Mouse (Mus musculus) urinary bladder, postnatal 0 days (tissue): Measurements from ENCODE around the gene Dbp. TPM values are rescaled to one million over a fixed set of nuclear protein-coding genes. Genes with fewer than 3 reads are reported as not detected.

Experiments used
- polyA plus RNA-seq: library from polyadenylated mRNA; unstranded; fragments of >200 nt; fragmentation: Nextera tagmentation; extraction: Ambion mirVana; gene quantifications from 2 replicates; pipeline ENCODE4 v1.2.1, GENCODE M21; 2015

Dbp gene
- polyA plus RNA-seq = 4.3 and 5.1 TPM in 2 replicates

DNA sequence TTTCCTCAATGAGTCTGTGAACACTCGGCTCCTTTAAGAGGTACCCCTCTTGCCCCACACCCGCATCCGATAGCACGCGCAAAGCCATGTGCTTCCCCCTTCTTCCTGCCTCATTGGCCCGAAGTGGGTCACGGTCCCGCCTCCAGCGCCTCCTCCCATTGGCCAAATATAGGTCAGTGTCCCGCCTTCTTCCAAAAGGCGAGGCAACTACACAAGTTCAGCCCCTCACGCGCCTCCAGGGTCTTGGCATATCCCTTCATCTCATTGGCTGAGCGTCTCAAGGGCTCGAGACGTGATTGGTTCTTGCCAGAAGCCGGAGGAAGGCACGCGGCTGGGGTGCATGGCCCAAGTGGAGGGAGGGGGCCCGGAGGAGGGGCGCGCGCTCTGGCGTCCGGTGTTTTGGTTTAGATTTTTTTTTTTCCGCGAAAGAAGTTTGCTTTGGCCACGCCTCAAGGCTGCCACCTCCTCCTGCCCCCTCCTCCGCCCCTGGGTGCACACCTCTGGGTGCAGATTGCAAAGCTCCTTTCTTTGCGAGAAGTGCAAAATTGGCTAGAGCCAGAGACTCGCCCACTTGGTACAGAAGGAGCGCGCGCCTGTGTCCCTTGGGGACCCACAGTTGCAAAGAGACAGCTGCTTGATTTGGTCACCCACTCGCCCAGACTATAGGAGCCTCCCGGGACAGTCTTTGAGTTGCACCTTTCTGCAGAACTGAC lies at the start of gene Dbp:
Gene Dbp (plus strand): TSS at position 359 of the 713 bp plus-strand sequence.

DNA sequence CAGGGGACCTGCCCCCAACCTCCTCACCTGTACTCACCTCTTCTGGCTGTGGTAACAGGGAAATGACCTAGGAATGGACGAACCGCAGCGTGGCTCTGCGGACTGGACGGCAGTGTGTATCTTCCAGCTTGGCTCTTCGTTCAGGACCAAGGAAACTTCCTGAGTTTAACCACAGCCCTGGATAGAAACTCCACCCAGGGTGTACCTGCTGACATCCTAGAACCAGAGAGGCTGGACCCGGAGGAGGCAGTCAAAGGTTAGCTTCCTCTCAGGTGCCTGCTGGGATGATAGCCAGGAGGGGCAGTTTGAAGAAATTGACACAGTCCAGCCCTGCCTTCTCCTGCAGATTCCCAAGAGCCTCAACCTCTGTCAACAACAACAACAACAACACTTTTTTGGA lies 38.7 kb upstream of the Dbp start, which contains the start of gene Fut2:
Gene Fut2 (minus strand): TSS at position 234 of the 400 bp plus-strand sequence.

DNA sequence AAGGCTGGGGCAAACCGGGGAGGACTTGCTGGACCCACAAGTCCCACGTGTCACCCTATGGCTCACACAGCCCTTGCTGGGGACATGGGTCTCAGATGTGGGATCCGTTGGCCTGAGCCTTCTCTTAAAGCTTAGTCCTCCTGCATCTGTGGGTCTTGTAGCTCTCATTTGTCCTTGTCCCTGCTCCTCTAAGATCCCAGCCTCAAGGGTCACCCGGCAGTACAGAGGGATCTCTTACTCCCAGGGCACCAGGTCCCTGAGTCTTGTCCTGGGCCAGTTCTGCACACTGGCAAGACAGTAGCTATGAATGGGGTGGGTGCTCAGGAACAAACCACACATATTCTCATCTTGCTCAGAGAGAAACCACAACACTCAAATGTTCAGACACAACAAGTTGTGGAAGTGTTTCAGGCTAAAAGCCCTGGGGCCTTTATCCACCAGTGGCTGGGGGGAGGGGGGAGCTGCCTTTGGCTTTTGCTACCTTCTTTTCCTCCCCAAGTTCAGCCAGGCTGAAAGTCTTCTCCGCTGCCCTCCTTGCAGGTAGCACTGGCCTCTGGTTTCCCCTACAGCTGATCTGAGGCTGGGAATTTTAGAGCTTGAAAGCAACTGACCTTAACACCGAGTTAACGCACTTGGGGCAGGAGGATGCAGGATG lies 21.4 kb upstream of the Dbp start, which contains the start of gene Ntn5:
Gene Ntn5 (plus strand): TSS at position 627 of the 655 bp plus-strand sequence.

DNA sequence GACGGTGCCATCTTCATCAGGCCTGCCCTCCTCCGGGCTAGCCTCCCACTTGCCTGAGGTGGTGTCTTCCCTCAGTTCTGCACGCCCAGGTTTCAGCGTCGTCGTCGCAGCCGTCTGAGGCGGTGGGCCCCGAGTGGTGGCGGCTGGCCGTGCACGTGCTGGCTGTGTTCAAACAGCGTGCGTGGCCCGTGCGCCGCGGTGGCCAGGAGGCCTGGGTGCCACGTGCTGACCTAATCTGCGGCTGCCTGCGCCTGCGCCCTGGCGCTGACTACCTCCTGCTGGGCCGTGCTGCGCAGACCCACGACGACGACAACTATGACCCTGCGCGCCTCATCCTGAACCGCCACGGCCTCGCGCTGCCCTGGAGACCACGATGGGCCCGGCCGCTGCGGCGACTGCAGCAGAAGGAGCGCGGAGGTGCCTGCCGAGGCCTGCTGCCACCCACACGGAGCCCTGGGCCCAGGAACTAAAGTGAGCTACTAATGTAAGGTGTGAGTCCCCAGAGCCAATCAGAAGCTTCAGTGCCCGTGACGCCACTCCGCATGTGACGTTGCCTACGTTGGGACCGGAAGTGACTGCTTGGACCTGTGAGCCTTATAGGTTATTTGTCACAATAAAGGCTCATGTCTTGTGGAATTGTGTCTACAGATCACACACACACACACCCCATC lies 10.8 kb upstream of the Dbp start, which contains the start of gene Sec1:
Gene Sec1 (minus strand): TSS at position 482 of the 671 bp plus-strand sequence.

DNA sequence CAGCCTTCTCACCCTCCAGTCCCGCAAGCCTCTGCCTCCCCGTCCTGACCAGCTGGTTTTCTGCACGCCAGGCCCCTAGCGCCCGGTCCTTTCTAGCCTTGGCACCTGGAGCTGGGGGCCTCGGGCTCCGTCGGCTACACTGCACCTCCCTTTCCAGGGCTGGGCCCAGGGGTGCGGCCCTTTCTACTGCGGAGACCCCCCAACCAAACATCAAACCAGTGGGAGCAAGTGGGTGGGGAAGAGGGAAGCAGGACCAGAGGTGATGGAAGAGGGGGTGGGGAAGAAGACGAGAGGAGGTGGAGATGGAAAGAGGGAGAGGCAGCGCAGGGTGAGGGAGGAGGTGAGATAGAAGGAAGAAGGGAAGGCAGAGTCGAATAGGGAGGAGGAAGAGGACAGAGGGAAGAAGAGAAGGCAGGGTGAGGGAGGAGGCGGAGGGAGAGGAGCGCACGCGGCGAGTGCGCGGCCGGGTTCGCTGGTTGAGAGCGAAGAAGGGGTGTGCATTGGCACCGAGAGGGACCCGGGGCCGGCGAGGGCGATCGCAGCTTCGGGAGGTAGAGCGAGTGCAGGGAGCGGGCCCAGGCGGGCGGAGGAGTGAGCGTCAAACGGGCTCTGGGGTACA lies 5.3 kb upstream of the Dbp start, which contains the start of gene Car11:
Gene Car11 (plus strand): TSS at position 321 of the 619 bp plus-strand sequence.

DNA sequence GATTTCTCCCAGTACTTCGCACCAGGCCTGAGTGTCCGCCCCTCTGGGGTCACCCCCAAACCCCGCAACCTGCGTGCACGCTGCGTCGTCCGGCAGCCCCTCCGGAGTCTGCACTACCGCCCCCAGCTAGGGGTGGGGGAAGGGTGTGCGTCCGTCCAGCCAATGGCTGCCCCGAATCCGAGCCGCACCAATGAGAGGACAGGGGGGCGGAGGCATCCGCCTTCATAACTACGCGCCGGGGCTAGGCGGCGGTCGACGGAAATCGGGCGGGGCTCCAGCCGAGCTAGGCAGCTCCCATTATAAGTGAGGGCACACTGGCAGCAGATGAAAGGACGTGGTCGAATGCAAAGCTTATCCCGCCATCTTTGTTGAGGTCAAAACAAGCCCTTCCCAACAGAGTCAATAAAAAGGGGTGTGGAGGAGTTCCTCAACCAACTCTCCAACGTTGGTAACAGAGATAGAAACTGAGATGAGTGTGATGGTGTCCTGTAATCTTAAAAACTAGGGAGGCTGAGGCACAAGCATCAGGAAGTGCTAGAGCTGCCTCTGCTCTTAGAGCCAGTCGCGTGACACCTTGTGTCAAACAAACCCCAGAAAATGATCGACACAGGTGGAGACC lies 10.3 kb downstream of the Dbp start, which contains the start of gene Rpl18:
Gene Rpl18 (plus strand): TSS at position 368 of the 619 bp plus-strand sequence.

DNA sequence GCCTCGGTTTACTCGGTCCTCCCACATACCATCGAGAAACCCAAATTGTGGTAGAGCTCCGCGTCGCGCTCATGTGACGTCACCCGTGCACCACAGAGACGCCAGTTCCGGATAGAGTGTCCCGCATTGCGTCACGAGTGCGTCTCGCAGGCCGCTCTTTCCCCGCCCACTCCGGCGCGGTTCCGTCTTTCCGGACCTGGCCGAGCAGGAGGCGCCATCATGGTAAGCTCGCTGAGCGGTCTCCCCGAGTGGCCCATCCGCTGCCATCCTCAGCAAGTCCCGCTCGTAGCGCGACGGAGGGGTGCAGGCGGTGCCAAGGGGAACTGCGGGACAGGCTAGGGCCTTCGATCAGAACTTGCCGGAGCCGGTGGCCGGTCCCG lies 13.0 kb downstream of the Dbp start, which contains the start of gene Sphk2:
Gene Sphk2 (minus strand): TSS at position 85 of the 380 bp plus-strand sequence.

DNA sequence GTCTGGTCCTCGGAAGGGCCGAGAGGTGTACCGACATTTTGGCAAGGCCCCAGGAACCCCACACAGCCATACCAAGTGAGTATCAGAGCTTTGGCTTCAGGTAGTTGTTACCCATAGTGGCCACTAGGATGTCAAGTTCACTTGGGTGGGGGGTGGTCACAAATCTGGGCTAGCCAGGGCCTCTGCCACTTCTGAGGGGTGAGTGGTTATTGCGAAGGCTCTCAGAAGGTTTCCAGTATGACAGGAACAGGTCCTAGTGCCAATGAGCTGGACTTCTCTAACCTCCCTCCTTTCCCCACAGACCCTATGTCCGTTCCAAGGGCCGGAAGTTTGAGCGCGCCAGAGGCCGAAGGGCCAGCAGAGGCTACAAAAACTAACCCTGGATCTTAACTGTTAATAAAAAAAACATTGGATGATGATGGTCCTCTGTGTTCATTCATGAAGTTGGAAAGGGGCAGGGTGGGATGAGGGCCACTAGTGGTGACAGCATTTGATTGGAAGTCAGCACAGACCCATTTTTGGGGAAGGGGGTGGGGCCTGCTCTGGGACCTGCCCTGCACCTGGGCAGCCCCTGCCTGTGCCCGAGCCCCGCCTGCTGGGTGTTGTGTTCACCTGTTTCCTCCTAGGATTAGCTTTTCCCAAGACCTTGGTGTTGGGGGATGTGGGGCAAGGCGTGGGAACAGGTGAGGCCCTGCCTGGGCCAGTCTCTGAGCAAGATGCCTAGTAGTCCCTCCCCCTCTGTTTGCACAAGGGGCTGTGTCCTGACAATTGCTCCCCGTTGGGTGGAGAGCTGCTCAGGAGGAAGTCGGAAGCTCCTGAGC lies 15.7 kb downstream of the Dbp start, which contains the start of gene Fam83e:
Gene Fam83e (plus strand): TSS at position 800 of the 821 bp plus-strand sequence.

DNA sequence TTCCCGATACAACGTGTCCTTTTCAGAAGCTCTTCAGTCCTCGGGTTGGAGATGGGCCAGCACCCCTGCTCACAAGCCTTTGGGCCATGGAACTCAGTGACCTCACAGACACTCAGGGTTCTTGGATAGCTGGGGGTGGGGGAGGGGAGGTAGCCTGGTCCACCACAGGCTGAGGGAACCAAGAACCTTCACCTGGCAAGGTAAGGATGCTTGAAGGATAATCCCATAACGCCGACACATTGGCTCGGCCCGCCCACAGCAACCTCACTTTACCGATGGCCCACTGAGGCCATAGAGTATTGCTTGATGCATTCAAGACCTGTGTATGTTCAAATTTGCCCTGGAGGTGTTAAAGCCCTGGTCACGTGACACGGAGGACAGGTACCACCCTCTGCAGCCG lies 20.8 kb downstream of the Dbp start, which contains the start of gene Spaca4:
Gene Spaca4 (minus strand): TSS at position 101 of the 400 bp plus-strand sequence.

Other genes with a start within 250 kb of the Dbp start
- 3,306 and 5,466 TPM in 2 replicates for gene Ftl1, start 245.2 kb upstream of the Dbp start, polyA plus RNA-seq
- gene Bax, start 238.2 kb upstream of the Dbp start, polyA plus RNA-seq = 169 and 185 TPM in 2 replicates
- 0.48 and 0.69 TPM in 2 replicates for gene Tulp2, start 223.2 kb upstream of the Dbp start, polyA plus RNA-seq
- gene Gm45808, start 218.3 kb upstream of the Dbp start, polyA plus RNA-seq = not detected in 2 replicates
- gene Dhdh, start 216.3 kb upstream of the Dbp start, polyA plus RNA-seq = 2.6 and 3.0 TPM in 2 replicates
- 170 and 174 TPM in 2 replicates for gene Nucb1, start 194.7 kb upstream of the Dbp start, polyA plus RNA-seq
- gene Ppp1r15a, start 178.8 kb upstream of the Dbp start, polyA plus RNA-seq = 18.5 and 26.0 TPM in 2 replicates
- gene Plekha4, start 178.8 kb upstream of the Dbp start, polyA plus RNA-seq = 2.5 and 2.8 TPM in 2 replicates
- 15.2 and 15.7 TPM in 2 replicates for gene Hsd17b14, start 150.2 kb upstream of the Dbp start, polyA plus RNA-seq
- 28.3 TPM in 2 replicates for gene Bcat2, start 134.9 kb upstream of the Dbp start, polyA plus RNA-seq
- 0.17 and 0.23 TPM in 2 replicates for gene Fgf21, start 89.6 kb upstream of the Dbp start, polyA plus RNA-seq
- gene Fut1, start 87.8 kb upstream of the Dbp start, polyA plus RNA-seq = not detected in 2 replicates
- gene Izumo1, start 83.3 kb upstream of the Dbp start, polyA plus RNA-seq = 0.17 TPM in 1 of 2 replicates, not detected in the other
- 3.9 and 4.1 TPM in 2 replicates for gene Rasip1, start 77.6 kb upstream of the Dbp start, polyA plus RNA-seq
- 4.6 and 5.5 TPM in 2 replicates for gene Mamstr, start 65.1 kb upstream of the Dbp start, polyA plus RNA-seq
- 2.7 and 2.9 TPM in 2 replicates for gene Fut2, start 38.7 kb upstream of the Dbp start, polyA plus RNA-seq
- not detected in 2 replicates for gene Ntn5, start 21.1 kb upstream of the Dbp start, polyA plus RNA-seq
- 0.10 TPM in 1 of 2 replicates, not detected in the other for gene Sec1, start 10.7 kb upstream of the Dbp start, polyA plus RNA-seq
- 3.4 and 4.0 TPM in 2 replicates for gene Car11, start 5.2 kb upstream of the Dbp start, polyA plus RNA-seq
- gene Rpl18, start 10.4 kb downstream of the Dbp start, polyA plus RNA-seq = 683 and 783 TPM in 2 replicates
- 15.2 and 16.7 TPM in 2 replicates for gene Sphk2, start 12.9 kb downstream of the Dbp start, polyA plus RNA-seq
- 0.64 and 0.82 TPM in 2 replicates for gene Fam83e, start 16.1 kb downstream of the Dbp start, polyA plus RNA-seq
- not detected in 2 replicates for gene Spaca4, start 20.7 kb downstream of the Dbp start, polyA plus RNA-seq
- gene Lmtk3, start 78.7 kb downstream of the Dbp start, polyA plus RNA-seq = 0.10 and 0.21 TPM in 2 replicates
- 0.40 and 0.69 TPM in 2 replicates for gene Sult2b1, start 79.6 kb downstream of the Dbp start, polyA plus RNA-seq
- gene Cyth2, start 109.5 kb downstream of the Dbp start, polyA plus RNA-seq = 49.2 and 49.5 TPM in 2 replicates
- 0.16 and 0.28 TPM in 2 replicates for gene Kcnj14, start 119.7 kb downstream of the Dbp start, polyA plus RNA-seq
- 27.8 and 30.1 TPM in 2 replicates for gene Grwd1, start 125.9 kb downstream of the Dbp start, polyA plus RNA-seq
- gene Kdelr1, start 167.7 kb downstream of the Dbp start, polyA plus RNA-seq = 59.9 and 61.7 TPM in 2 replicates
- 0.65 and 0.74 TPM in 2 replicates for gene Grin2d, start 173.3 kb downstream of the Dbp start, polyA plus RNA-seq
- 0.39 and 0.41 TPM in 2 replicates for gene Syngr4, start 191.6 kb downstream of the Dbp start, polyA plus RNA-seq
- 3.6 and 4.0 TPM in 2 replicates for gene Tmem143, start 191.9 kb downstream of the Dbp start, polyA plus RNA-seq
- gene Emp3, start 216.3 kb downstream of the Dbp start, polyA plus RNA-seq = 311 and 437 TPM in 2 replicates
- gene Ccdc114, start 219.0 kb downstream of the Dbp start, polyA plus RNA-seq = 1.4 and 1.5 TPM in 2 replicates